Mouse (Mus musculus) limb, embryonic 11.5 days (tissue): ENCODE measurements around the gene Fam71e2. TPM values are rescaled to one million over a fixed set of nuclear protein-coding genes. Genes with fewer than 3 reads are reported as not detected.
A peak's percentile ranks its signal among the peaks of the same experiment; 100 is the strongest.

Source experiments
- ATAC-seq: fragments of 200-750 bp; cut with Nextera tagmentation; 2 replicates; pipeline ENCODE4 v1.8.0; 2017; ENCODE audit warnings: low read depth; ENCODE audit not compliant: insufficient number of reproducible peaks, low FRiP score, low TSS enrichment
- DNase-seq: peaks from one replicate; pipeline ENCODE4 v3.0.0-alpha.2; 2015; ENCODE audit warnings: low spot score
- H3K27ac ChIP-seq: fragments of 300-500 bp; sonication (generic); replicated peaks from 2 replicates; pipeline ENCODE4 v1.5.1; 2014; ENCODE audit warnings: low read depth, mild to moderate bottlenecking, low read length
- H3K27me3 ChIP-seq: fragments of 300-500 bp; sonication (generic); 2 replicates; pipeline ENCODE4 v1.6.1; 2014; ENCODE audit warnings: mild to moderate bottlenecking, low read length, mixed read lengths; ENCODE audit not compliant: control insufficient read depth, insufficient read depth
- H3K36me3 ChIP-seq: fragments of 300-500 bp; sonication (generic); 2 replicates; pipeline ENCODE4 v1.6.1; 2014; ENCODE audit warnings: mild to moderate bottlenecking, low read length, moderate library complexity, mixed read lengths; ENCODE audit not compliant: control insufficient read depth, insufficient read depth
- H3K4me1 ChIP-seq: fragments of 300-500 bp; sonication (generic); 2 replicates; pipeline ENCODE4 v1.6.1; 2014; ENCODE audit warnings: low read length, mixed read lengths; ENCODE audit not compliant: control insufficient read depth, insufficient read depth
- H3K4me2 ChIP-seq: fragments of 300-500 bp; sonication (generic); 2 replicates; pipeline ENCODE4 v1.6.1; 2014; ENCODE audit warnings: low read depth, mild to moderate bottlenecking, moderate library complexity; ENCODE audit not compliant: severe bottlenecking
- H3K4me3 ChIP-seq: fragments of 300-500 bp; sonication (generic); 2 replicates; pipeline ENCODE4 v1.5.1; 2014; ENCODE audit warnings: low read depth, low read length
- H3K9ac ChIP-seq: fragments of 300-500 bp; sonication (generic); 2 replicates; pipeline ENCODE4 v1.6.1; 2014; ENCODE audit warnings: mild to moderate bottlenecking, low read length
- H3K9me3 ChIP-seq: fragments of 300-500 bp; sonication (generic); 2 replicates; pipeline ENCODE4 v1.6.1; 2016; ENCODE audit warnings: low read length; ENCODE audit not compliant: control insufficient read depth
- WGBS: fragments of 180-500 bp; shearing (Covaris S2); extraction: QIAGEN DNeasy Blood & Tissue Kit; methylation state at CpG from one replicate; pipeline ENCODE4 v1.1.7; 2014; 5-methylcytosine and 5-hydroxymethylcytosine counted together
- polyA plus RNA-seq: library from polyadenylated mRNA; unstranded; fragments of >200 nt; fragmentation: Nextera tagmentation; extraction: Ambion mirVana; gene quantifications from 2 replicates; pipeline ENCODE4 v1.2.1, GENCODE M21; 2014

Fam71e2 gene
- polyA plus RNA-seq, 1 experiment from 2014 or later = not detected

DNA sequence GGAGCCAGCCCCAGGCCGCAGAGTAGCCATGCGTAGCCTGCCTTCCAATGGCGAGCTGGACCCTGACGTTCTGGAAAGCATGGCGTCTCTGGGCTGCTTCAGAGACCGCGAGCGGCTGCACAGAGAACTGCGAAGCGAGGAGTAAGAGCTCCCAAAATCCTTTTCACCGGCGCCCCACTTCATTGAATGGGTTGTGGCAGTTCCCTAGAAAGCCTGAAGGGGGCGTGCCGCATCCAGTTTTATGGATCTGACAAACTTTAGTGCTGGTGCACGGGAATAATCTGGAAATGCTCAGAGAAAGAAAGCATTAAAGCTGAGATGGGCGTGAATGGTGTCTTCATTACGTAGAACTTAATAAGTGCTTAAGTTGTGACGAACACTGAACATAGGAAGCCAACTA lies 66.0 kb downstream of the Fam71e2 start:
- 49% methylated on average over 18 of the region's 18 CpGs for WGBS
- DNase-seq (peak; percentile 53), ATAC-seq (no peak)
- no peaks in the 10 kb centered on the region for H3K27me3 ChIP-seq
- no peaks in the 10 kb centered on the region for H3K9me3 ChIP-seq
- no peak overlapping the region for H3K27ac ChIP-seq
- no peak overlapping the region for H3K4me3 ChIP-seq
- H3K4me1 ChIP-seq = no peaks in the 10 kb centered on the region
- H3K9ac ChIP-seq = no peak overlapping the region
- H3K36me3 ChIP-seq = peaks cover 13% of the 10 kb centered on the region
- no peak overlapping the region for H3K4me2 ChIP-seq

Other genes with a start within 250 kb of the Fam71e2 start
- gene Tnni3, start 247.1 kb downstream of the Fam71e2 start, polyA plus RNA-seq = 3.2 and 5.3 TPM in 2 replicates
- 1.9 and 2.4 TPM in 2 replicates for gene Dnaaf3, start 238.8 kb downstream of the Fam71e2 start, polyA plus RNA-seq
- gene Syt5, start 223.8 kb downstream of the Fam71e2 start, polyA plus RNA-seq = 4.1 and 4.2 TPM in 2 replicates
- gene Ptprh, start 167.3 kb downstream of the Fam71e2 start, polyA plus RNA-seq = not detected in 2 replicates
- 1.1 and 2.5 TPM in 2 replicates for gene Tmem86b, start 139.9 kb downstream of the Fam71e2 start, polyA plus RNA-seq
- 4.9 and 6.5 TPM in 2 replicates for gene Ppp6r1, start 112.3 kb downstream of the Fam71e2 start, polyA plus RNA-seq
- 104 and 112 TPM in 2 replicates for gene Hspbp1, start 86.2 kb downstream of the Fam71e2 start, polyA plus RNA-seq
- gene Brsk1, start 80.7 kb downstream of the Fam71e2 start, polyA plus RNA-seq = 1.7 and 2.5 TPM in 2 replicates
- gene Tmem150b, start 46.1 kb downstream of the Fam71e2 start, polyA plus RNA-seq = 0.16 and 0.19 TPM in 2 replicates
- gene Kmt5c, start 31.2 kb downstream of the Fam71e2 start, polyA plus RNA-seq = 76.2 and 80.5 TPM in 2 replicates
- 36.9 and 38.4 TPM in 2 replicates for gene Cox6b2, start 18.2 kb downstream of the Fam71e2 start, polyA plus RNA-seq
- gene Il11, start 11.6 kb upstream of the Fam71e2 start, polyA plus RNA-seq = not detected in 2 replicates
- 0.41 TPM in 1 of 2 replicates, not detected in the other for gene Tmem190, start 11.6 kb upstream of the Fam71e2 start, polyA plus RNA-seq
- 2.1 and 2.6 TPM in 2 replicates for gene Tmem238, start 18.4 kb upstream of the Fam71e2 start, polyA plus RNA-seq
- 266 and 269 TPM in 2 replicates for gene Rpl28, start 21.6 kb upstream of the Fam71e2 start, polyA plus RNA-seq
- 527 and 540 TPM in 2 replicates for gene Ube2s, start 41.3 kb upstream of the Fam71e2 start, polyA plus RNA-seq
- gene Shisa7, start 73.4 kb upstream of the Fam71e2 start, polyA plus RNA-seq = 0.20 and 0.44 TPM in 2 replicates
- 2.8 and 3.5 TPM in 2 replicates for gene Isoc2b, start 99.0 kb upstream of the Fam71e2 start, polyA plus RNA-seq
- 0.63 and 0.84 TPM in 2 replicates for gene Isoc2a, start 105.9 kb upstream of the Fam71e2 start, polyA plus RNA-seq
- not detected in 2 replicates for gene Gm36210, start 135.2 kb upstream of the Fam71e2 start, polyA plus RNA-seq
- gene Zfp628, start 143.9 kb upstream of the Fam71e2 start, polyA plus RNA-seq = 3.8 and 4.2 TPM in 2 replicates
- gene Nat14, start 150.7 kb upstream of the Fam71e2 start, polyA plus RNA-seq = 1.9 and 2.9 TPM in 2 replicates
- gene Ssc5d, start 154.5 kb upstream of the Fam71e2 start, polyA plus RNA-seq = 1.7 and 1.9 TPM in 2 replicates
- gene Sbk2, start 193.1 kb upstream of the Fam71e2 start, polyA plus RNA-seq = 0.08 and 0.18 TPM in 2 replicates
- gene Sbk3, start 199.9 kb upstream of the Fam71e2 start, polyA plus RNA-seq = 0.04 TPM in 1 of 2 replicates, not detected in the other
- gene Zfp579, start 224.9 kb upstream of the Fam71e2 start, polyA plus RNA-seq = 33.3 and 39.2 TPM in 2 replicates
- gene Zfp524, start 243.1 kb upstream of the Fam71e2 start, polyA plus RNA-seq = 9.3 and 9.6 TPM in 2 replicates
- 51.1 and 52.6 TPM in 2 replicates for gene Fiz1, start 243.4 kb upstream of the Fam71e2 start, polyA plus RNA-seq
- gene Gm44973, start 244.2 kb upstream of the Fam71e2 start, polyA plus RNA-seq = 0.45 and 1.4 TPM in 2 replicates
- gene Zfp865, start 249.1 kb upstream of the Fam71e2 start, polyA plus RNA-seq = 7.5 and 8.2 TPM in 2 replicates
- 12.5 and 14.4 TPM in 2 replicates for gene Ccdc106, start 249.3 kb upstream of the Fam71e2 start, polyA plus RNA-seq